Mouse (Mus musculus) liver, embryonic 12.5 days (tissue): ENCODE measurements around the gene Camta2. TPM values are rescaled to one million over a fixed set of nuclear protein-coding genes. Genes with fewer than 3 reads are reported as not detected.
A peak's percentile ranks its signal among the peaks of the same experiment; 100 is the strongest.

Experiments used
- ATAC-seq: fragments of 200-750 bp; cut with Nextera tagmentation; 2 replicates; pipeline ENCODE4 v1.8.0; 2017; ENCODE audit warnings: moderate number of reproducible peaks, mild to moderate bottlenecking, moderate library complexity
- H3K27ac ChIP-seq: fragments of 300-500 bp; sonication (generic); 2 replicates; pipeline ENCODE4 v1.5.1; 2016; ENCODE audit warnings: mild to moderate bottlenecking
- H3K27me3 ChIP-seq: fragments of 300-500 bp; sonication (generic); replicated peaks from 2 replicates; pipeline ENCODE4 v1.6.1; 2016; ENCODE audit warnings: mild to moderate bottlenecking, moderate library complexity
- H3K36me3 ChIP-seq: fragments of 300-500 bp; sonication (generic); 2 replicates; pipeline ENCODE4 v1.6.1; 2016; ENCODE audit warnings: mild to moderate bottlenecking, moderate library complexity
- H3K4me1 ChIP-seq: fragments of 300-500 bp; sonication (generic); 2 replicates; pipeline ENCODE4 v1.6.1; 2016
- H3K4me2 ChIP-seq: fragments of 300-500 bp; sonication (generic); 2 replicates; pipeline ENCODE4 v1.6.1; 2016; ENCODE audit warnings: mild to moderate bottlenecking, moderate library complexity
- H3K4me3 ChIP-seq: fragments of 300-500 bp; sonication (generic); 2 replicates; pipeline ENCODE4 v1.5.1; 2016; ENCODE audit warnings: mild to moderate bottlenecking, moderate library complexity
- H3K9ac ChIP-seq: fragments of 300-500 bp; sonication (generic); 2 replicates; pipeline ENCODE4 v1.6.1; 2016; ENCODE audit warnings: mild to moderate bottlenecking, moderate library complexity
- H3K9me3 ChIP-seq: fragments of 300-500 bp; sonication (generic); replicated peaks from 2 replicates; pipeline ENCODE4 v1.6.1; 2016; ENCODE audit warnings: mild to moderate bottlenecking, moderate library complexity
- WGBS: fragments of 180-500 bp; shearing (Covaris S2); methylation state at CpG from one replicate; pipeline ENCODE4 v1.1.7; 2016; ENCODE audit not compliant: insufficient replicate concordance; 5-methylcytosine and 5-hydroxymethylcytosine counted together
- polyA plus RNA-seq: library from polyadenylated mRNA; unstranded; fragments of >200 nt; fragmentation: Nextera tagmentation; extraction: Ambion mirVana; gene quantifications from 2 replicates; pipeline ENCODE4 v1.2.1, GENCODE M21; 2016

The Camta2 gene
- polyA plus RNA-seq, 1 experiment from 2014 or later, result 6.1 TPM

- 0 out of 2 replicates have a peak, but pooled peaks cover 9% of the 10 kb centered on the region for H3K27me3 ChIP-seq
- no peak overlapping the region for H3K4me3 ChIP-seq
- WGBS, result 63% methylated on average over 8 of the region's 8 CpGs
- no peak overlapping the region for H3K27ac ChIP-seq
- no peaks in the 10 kb centered on the region for H3K9me3 ChIP-seq
- H3K4me2 ChIP-seq, result no peak overlapping the region
- no peak for ATAC-seq
- H3K9ac ChIP-seq, result no peak overlapping the region
- H3K36me3 ChIP-seq, result peaks cover 40% of the 10 kb centered on the region
- peaks cover 40% of the 10 kb centered on the region for H3K4me1 ChIP-seq
These were observed 29.0 kb downstream of the Camta2 start for GRCm38 (mm10) chr11:70658942-70659341.

GRCm38 (mm10) chr11:70658521-70658920, 29.4 kb downstream of the Camta2 start:
- Histone ChIP-seq H3K27me3 (0 out of 2 replicates have a peak, but pooled peaks cover 9% of the 10 kb centered on the region), H3K4me2 (no peak overlapping the region), H3K27ac (no peak overlapping the region), H3K9ac (no peak overlapping the region), H3K4me3 (no peak overlapping the region), H3K36me3 (peaks cover 36% of the 10 kb centered on the region), H3K4me1 (peaks cover 40% of the 10 kb centered on the region), H3K9me3 (no peaks in the 10 kb centered on the region)
- 76% methylated on average over 5 of the region's 5 CpGs for WGBS
- ATAC-seq, result no peak

- Histone ChIP-seq H3K9me3 (no peaks in the 10 kb centered on the region), H3K4me1 (peaks cover 42% of the 10 kb centered on the region), H3K4me2 (0 out of 2 replicates have a peak overlapping the region, but pooled peaks have one; percentile 4), H3K27me3 (0 out of 2 replicates have a peak, but pooled peaks cover 9% of the 10 kb centered on the region), H3K36me3 (peaks cover 33% of the 10 kb centered on the region), H3K4me3 (no peak overlapping the region), H3K27ac (no peak overlapping the region), H3K9ac (no peak overlapping the region; the same call in 1 of the 2 replicates)
- no peak for ATAC-seq
- WGBS, result 63% methylated on average over 9 of the region's 9 CpGs
These were observed 29.9 kb downstream of the Camta2 start for GRCm38 (mm10) chr11:70657991-70658390.

DNA sequence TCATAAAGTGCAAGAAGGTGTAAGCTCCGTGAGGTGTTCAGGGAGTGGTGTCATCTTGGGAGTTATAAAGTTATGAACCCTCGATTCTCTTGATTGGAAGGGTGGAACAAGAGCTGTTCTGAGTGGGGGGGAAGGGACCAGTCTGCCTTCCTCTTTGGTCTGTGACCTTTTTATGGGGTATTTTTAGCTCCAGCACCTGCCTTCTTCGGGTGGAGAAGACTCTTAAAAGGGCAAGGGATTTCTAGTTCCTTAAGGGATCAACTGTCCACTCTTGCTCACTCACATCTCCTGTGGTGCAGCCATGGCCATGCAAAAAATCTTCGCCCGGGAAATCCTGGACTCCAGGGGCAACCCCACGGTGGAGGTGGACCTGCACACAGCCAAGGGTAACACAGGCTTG, 30.3 kb downstream of the Camta2 start:
- no peak for ATAC-seq
- H3K4me3 ChIP-seq, result no peak overlapping the region
- no peak overlapping the region; the same call in 1 of the 2 replicates for H3K9ac ChIP-seq
- peaks cover 33% of the 10 kb centered on the region for H3K36me3 ChIP-seq
- WGBS, result 44% methylated on average over 6 of the region's 6 CpGs
- H3K4me2 ChIP-seq, result 0 out of 2 replicates have a peak overlapping the region, but pooled peaks have one; percentile 4
- peaks cover 46% of the 10 kb centered on the region for H3K4me1 ChIP-seq
- H3K9me3 ChIP-seq, result no peaks in the 10 kb centered on the region
- 0 out of 2 replicates have a peak, but pooled peaks cover 9% of the 10 kb centered on the region for H3K27me3 ChIP-seq
- peak overlapping the region; percentile 99; the same call in 1 of the 2 replicates for H3K27ac ChIP-seq

DNA sequence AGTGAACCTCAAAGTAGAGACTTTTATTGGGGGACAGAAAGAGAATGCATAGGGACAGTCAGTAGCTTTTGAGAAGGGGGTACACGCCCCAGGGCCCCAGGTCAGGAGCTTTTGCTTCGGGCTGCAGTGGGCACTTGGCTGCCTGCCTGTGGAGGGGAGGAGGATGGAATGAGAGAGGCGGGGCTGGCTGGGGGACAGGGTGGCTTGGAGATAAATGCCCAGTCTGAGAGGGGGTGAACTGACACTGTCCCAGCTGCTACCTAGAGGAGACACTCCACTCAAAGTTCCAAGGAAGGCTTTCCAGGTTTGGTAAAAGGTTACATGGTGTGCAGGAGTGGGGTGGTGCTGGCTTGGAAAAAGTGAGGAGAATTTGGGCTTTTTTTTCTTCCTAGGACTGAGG, 30.9 kb downstream of the Camta2 start, which contains the start of gene Eno3:
Gene Eno3, plus strand, starts transcription at position 239 of the 400 bp plus-strand sequence.
- WGBS, result 24% methylated on average over 3 of the region's 3 CpGs
- H3K27me3 ChIP-seq, result 0 out of 2 replicates have a peak, but pooled peaks cover 9% of the 10 kb centered on the region
- H3K4me3 ChIP-seq, result peak within 1 kb of the TSS; percentile 99
- H3K27ac ChIP-seq, result peak within 1 kb of the TSS; percentile 99
- peak within 1 kb of the TSS; percentile 99 for H3K9ac ChIP-seq
- H3K36me3 ChIP-seq, result peaks cover 33% of the 10 kb centered on the region
- peak within 1 kb of the TSS; percentile 93 for H3K4me2 ChIP-seq
- ATAC-seq, result no peak
- H3K4me1 ChIP-seq, result peaks cover 52% of the 10 kb centered on the region
- no peaks in the 10 kb centered on the region for H3K9me3 ChIP-seq

- Histone ChIP-seq H3K27ac (peak overlapping the region; percentile 99), H3K36me3 (peaks cover 35% of the 10 kb centered on the region), H3K4me1 (peaks cover 57% of the 10 kb centered on the region), H3K9me3 (no peaks in the 10 kb centered on the region), H3K27me3 (0 out of 2 replicates have a peak, but pooled peaks cover 9% of the 10 kb centered on the region), H3K4me3 (peak overlapping the region; percentile 99), H3K4me2 (peak overlapping the region; percentile 93), H3K9ac (peak overlapping the region; percentile 99)
- no peak for ATAC-seq
- WGBS, result 19% methylated on average over 16 of the region's 16 CpGs
These were observed 31.4 kb downstream of the Camta2 start for GRCm38 (mm10) chr11:70656456-70656927.

- Histone ChIP-seq H3K4me2 (peak overlapping the region; percentile 93), H3K4me1 (peaks cover 64% of the 10 kb centered on the region), H3K36me3 (peaks cover 35% of the 10 kb centered on the region), H3K4me3 (peak overlapping the region; percentile 99), H3K9me3 (no peaks in the 10 kb centered on the region), H3K9ac (peak overlapping the region; percentile 99), H3K27ac (peak overlapping the region; percentile 99), H3K27me3 (0 out of 2 replicates have a peak, but pooled peaks cover 9% of the 10 kb centered on the region)
- 1% methylated on average over 61 of the region's 61 CpGs for WGBS
- ATAC-seq, result peak; percentile 14; the same call in 1 of the 2 replicates
These were observed 32.1 kb downstream of the Camta2 start for GRCm38 (mm10) chr11:70655571-70656455.

DNA sequence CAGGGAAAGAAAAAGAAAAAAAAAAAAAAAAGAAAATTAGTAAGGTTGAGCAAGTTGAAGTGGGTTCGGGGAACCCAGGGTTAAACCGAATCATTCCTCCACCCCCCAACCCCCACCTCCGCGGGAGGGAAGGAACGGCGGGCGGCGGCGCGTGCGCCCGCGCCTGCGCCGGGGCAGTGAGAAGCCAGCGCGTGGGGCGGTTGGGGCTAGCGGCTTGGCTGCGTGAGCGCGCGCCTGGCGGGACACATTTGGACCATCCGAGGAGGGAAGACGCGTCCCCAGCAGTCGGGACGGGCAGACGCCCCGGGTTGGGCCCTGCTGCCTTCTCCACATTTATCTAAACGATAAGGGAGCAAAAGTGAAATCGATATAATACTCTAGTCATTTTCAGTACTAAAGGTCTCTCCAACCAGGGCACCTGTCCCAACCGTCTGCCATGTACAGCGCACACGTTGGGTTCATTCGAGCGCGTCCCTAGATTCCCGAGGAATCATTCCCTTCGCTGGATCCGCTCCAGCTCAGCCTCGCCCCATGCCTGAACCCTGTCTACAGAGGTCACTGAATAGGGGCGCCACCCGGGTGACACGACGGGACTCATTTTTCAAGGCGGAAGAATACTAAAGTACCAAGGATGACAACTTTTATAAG, 32.9 kb downstream of the Camta2 start:
- Histone ChIP-seq H3K36me3 (peaks cover 35% of the 10 kb centered on the region), H3K4me2 (peak overlapping the region; percentile 93), H3K9ac (peak overlapping the region; percentile 99), H3K4me3 (peak overlapping the region; percentile 99), H3K9me3 (no peaks in the 10 kb centered on the region), H3K4me1 (peaks cover 71% of the 10 kb centered on the region), H3K27ac (peak overlapping the region; percentile 99), H3K27me3 (0 out of 2 replicates have a peak, but pooled peaks cover 9% of the 10 kb centered on the region)
- peak; percentile 58 for ATAC-seq
- under 1% methylated on average over 47 of the region's 48 CpGs for WGBS

- WGBS, result under 1% methylated on average over 58 of the region's 61 CpGs
- H3K36me3 ChIP-seq, result peaks cover 38% of the 10 kb centered on the region
- peak; percentile 46 for ATAC-seq
These were observed 33.5 kb downstream of the Camta2 start, which contains the start of gene Pfn1 for GRCm38 (mm10) chr11:70654198-70654922. Gene Pfn1 (minus strand): TSS chr11:70654644.

GRCm38 (mm10) chr11:70653345-70654197, 34.3 kb downstream of the Camta2 start:
- H3K27ac ChIP-seq, result peak overlapping the region; percentile 99
- peak overlapping the region; percentile 99 for H3K9ac ChIP-seq
- H3K27me3 ChIP-seq, result 0 out of 2 replicates have a peak, but pooled peaks cover 9% of the 10 kb centered on the region
- H3K36me3 ChIP-seq, result peaks cover 46% of the 10 kb centered on the region
- WGBS, result under 1% methylated on average over 58 of the region's 63 CpGs
- peak; percentile 67 for ATAC-seq
- peak overlapping the region; percentile 99 for H3K4me3 ChIP-seq
- peaks cover 81% of the 10 kb centered on the region for H3K4me1 ChIP-seq
- H3K9me3 ChIP-seq, result no peaks in the 10 kb centered on the region
- peak overlapping the region; percentile 93 for H3K4me2 ChIP-seq

More at GRCm38 (mm10) chr11:70654198-70654922, 33.5 kb downstream of the Camta2 start, which contains the start of gene Pfn1:
- peak within 1 kb of the TSS; percentile 99 for H3K4me3 ChIP-seq
- peak within 1 kb of the TSS; percentile 99 for H3K9ac ChIP-seq
- H3K27me3 ChIP-seq, result 0 out of 2 replicates have a peak, but pooled peaks cover 9% of the 10 kb centered on the region
- peak within 1 kb of the TSS; percentile 93 for H3K4me2 ChIP-seq
- peaks cover 78% of the 10 kb centered on the region for H3K4me1 ChIP-seq
- no peaks in the 10 kb centered on the region for H3K9me3 ChIP-seq
- peak within 1 kb of the TSS; percentile 99 for H3K27ac ChIP-seq
